Mouse (Mus musculus) limb, embryonic 15.5 days (tissue): ENCODE results near the gene Phlda1. TPM values are rescaled to one million over a fixed set of nuclear protein-coding genes. Genes with fewer than 3 reads are reported as not detected.

Experiments
- ATAC-seq: fragments of 200-750 bp; cut with Nextera tagmentation; 2 replicates; pipeline ENCODE4 v1.8.0; 2017; ENCODE audit warnings: low read depth, moderate TSS enrichment; ENCODE audit not compliant: insufficient number of reproducible peaks, low FRiP score, low TSS enrichment
- H3K27ac ChIP-seq: fragments of 300-500 bp; sonication (generic); 2 replicates; pipeline ENCODE4 v1.5.1; 2015; ENCODE audit warnings: moderate library complexity, mild to moderate bottlenecking, inconsistent platforms
- H3K27me3 ChIP-seq: fragments of 300-500 bp; sonication (generic); 2 replicates; pipeline ENCODE4 v1.6.1; 2015; ENCODE audit warnings: inconsistent platforms
- H3K36me3 ChIP-seq: fragments of 300-500 bp; sonication (generic); 2 replicates; pipeline ENCODE4 v1.6.1; 2015; ENCODE audit warnings: inconsistent platforms
- H3K4me1 ChIP-seq: fragments of 300-500 bp; sonication (generic); 2 replicates; pipeline ENCODE4 v1.6.1; 2015; ENCODE audit warnings: inconsistent platforms
- H3K4me2 ChIP-seq: fragments of 300-500 bp; sonication (generic); 2 replicates; pipeline ENCODE4 v1.6.1; 2015; ENCODE audit warnings: mild to moderate bottlenecking, inconsistent platforms
- H3K4me3 ChIP-seq: fragments of 300-500 bp; sonication (generic); 2 replicates; pipeline ENCODE4 v1.5.1; 2015; ENCODE audit warnings: mild to moderate bottlenecking, inconsistent platforms
- H3K9ac ChIP-seq: fragments of 300-500 bp; sonication (generic); 2 replicates; pipeline ENCODE4 v1.6.1; 2015; ENCODE audit warnings: inconsistent platforms
- H3K9me3 ChIP-seq: fragments of 300-500 bp; sonication (generic); 2 replicates; pipeline ENCODE4 v1.6.1; 2016; ENCODE audit warnings: inconsistent platforms
- WGBS: fragments of 180-500 bp; shearing (Covaris S2); methylation state at CpG from one replicate; pipeline ENCODE4 v1.1.7; 2015; 5-methylcytosine and 5-hydroxymethylcytosine counted together
- polyA plus RNA-seq: library from polyadenylated mRNA; unstranded; fragments of >200 nt; fragmentation: Nextera tagmentation; extraction: Ambion mirVana; gene quantifications from 2 replicates; pipeline ENCODE4 v1.2.1, GENCODE M21; 2015

Phlda1 gene
- polyA plus RNA-seq, 1 experiment from 2014 or later, result 32.1 TPM

- Histone ChIP-seq H3K36me3 (no peaks in the 10 kb centered on the region), H3K4me1 (peaks cover 33% of the 10 kb centered on the region), H3K4me3 (no peak overlapping the region), H3K27me3 (no peaks in the 10 kb centered on the region), H3K27ac (no peak overlapping the region), H3K9me3 (no peaks in the 10 kb centered on the region), H3K4me2 (peak overlapping the region; percentile 4; the same call in 1 of the 2 replicates), H3K9ac (no peak overlapping the region)
- no peak for ATAC-seq
- 68% methylated on average over 19 of the region's 19 CpGs for WGBS
Observed at GRCm38 (mm10) chr10:111537410-111537809, 31.3 kb downstream of the Phlda1 start.

DNA sequence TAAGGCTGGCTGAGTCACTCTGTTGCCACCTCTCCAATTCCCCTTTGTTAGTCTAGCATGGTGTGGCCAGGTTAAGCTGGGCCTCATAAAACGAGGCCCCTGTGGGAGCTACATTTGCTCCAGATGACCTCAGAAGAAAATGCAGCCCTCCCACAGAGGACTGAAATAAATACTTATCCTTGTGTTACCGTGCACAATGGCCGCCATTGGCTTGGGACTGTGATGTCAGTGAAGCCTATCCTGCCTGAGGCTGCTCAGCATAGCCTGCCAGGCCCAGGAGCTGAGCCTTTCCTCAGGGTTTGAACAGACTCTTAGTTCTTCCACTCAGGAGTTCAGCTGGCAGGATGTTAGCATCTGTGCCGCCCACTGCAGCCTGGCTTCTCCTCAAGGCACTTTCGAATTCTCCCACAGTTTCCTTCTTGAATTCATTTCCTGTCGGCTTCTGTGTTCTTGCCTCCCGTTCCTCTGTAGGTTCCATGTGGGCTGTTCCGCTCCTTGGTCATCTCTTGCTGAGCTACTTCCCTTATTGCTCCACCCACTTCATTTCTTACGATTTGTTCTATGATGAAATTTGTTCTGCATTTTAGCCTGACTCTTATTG is 33.7 kb downstream of the Phlda1 start:
- WGBS, result 15% methylated on average over 9 of the region's 9 CpGs
- H3K9ac ChIP-seq, result no peak overlapping the region
- no peaks in the 10 kb centered on the region for H3K9me3 ChIP-seq
- H3K4me1 ChIP-seq, result peaks cover 36% of the 10 kb centered on the region
- no peaks in the 10 kb centered on the region for H3K27me3 ChIP-seq
- no peaks in the 10 kb centered on the region for H3K36me3 ChIP-seq
- H3K4me2 ChIP-seq, result 0 out of 2 replicates have a peak overlapping the region, but pooled peaks have one; percentile 8
- ATAC-seq, result peak; percentile 76
- peak overlapping the region; percentile 82 for H3K27ac ChIP-seq
- no peak overlapping the region for H3K4me3 ChIP-seq

- Histone ChIP-seq H3K27ac (no peak overlapping the region; the same call in 1 of the 2 replicates), H3K4me3 (no peak overlapping the region), H3K4me1 (peaks cover 36% of the 10 kb centered on the region), H3K4me2 (no peak overlapping the region), H3K9me3 (no peaks in the 10 kb centered on the region), H3K36me3 (no peaks in the 10 kb centered on the region), H3K27me3 (no peaks in the 10 kb centered on the region), H3K9ac (no peak overlapping the region)
- 91% methylated on average over 9 of the region's 9 CpGs for WGBS
- ATAC-seq, result no peak
Observed at GRCm38 (mm10) chr10:111540678-111541077, 34.6 kb downstream of the Phlda1 start.

- Histone ChIP-seq H3K9ac (no peak overlapping the region), H3K27ac (no peak overlapping the region), H3K4me1 (peaks cover 35% of the 10 kb centered on the region), H3K27me3 (no peaks in the 10 kb centered on the region), H3K4me2 (no peak overlapping the region), H3K4me3 (no peak overlapping the region), H3K36me3 (no peaks in the 10 kb centered on the region), H3K9me3 (no peaks in the 10 kb centered on the region)
- no peak for ATAC-seq
- WGBS, result 75% methylated on average over 7 of the region's 7 CpGs
Observed at GRCm38 (mm10) chr10:111543106-111543505, 37.0 kb downstream of the Phlda1 start.

DNA sequence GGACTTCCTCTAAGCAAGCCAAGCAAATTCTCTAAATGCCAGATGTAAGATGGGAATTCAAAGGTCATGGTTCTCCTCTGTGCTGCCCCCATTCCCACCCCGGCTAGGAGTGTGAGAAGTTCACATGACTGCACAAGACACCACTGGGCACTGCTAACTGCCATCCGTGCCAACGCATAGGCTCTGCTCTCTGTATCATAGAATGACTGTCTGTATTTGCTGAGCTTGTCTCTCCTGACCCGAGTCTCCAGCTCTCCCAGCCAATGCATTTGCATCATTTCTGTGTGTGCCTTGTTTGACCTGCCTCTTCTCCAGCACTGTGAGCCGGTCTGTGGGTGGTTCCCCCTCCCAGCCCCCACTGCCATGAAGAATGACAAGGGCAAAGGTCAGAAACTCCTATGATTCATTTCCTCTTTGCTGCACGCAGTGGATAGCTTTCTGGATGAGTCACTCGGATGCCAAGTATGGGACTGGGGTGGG is 37.7 kb downstream of the Phlda1 start:
- no peak for ATAC-seq
- H3K4me2 ChIP-seq, result no peak overlapping the region
- H3K9ac ChIP-seq, result no peak overlapping the region
- H3K27ac ChIP-seq, result no peak overlapping the region
- H3K4me1 ChIP-seq, result peaks cover 28% of the 10 kb centered on the region
- H3K27me3 ChIP-seq, result no peaks in the 10 kb centered on the region
- no peaks in the 10 kb centered on the region for H3K36me3 ChIP-seq
- H3K9me3 ChIP-seq, result no peaks in the 10 kb centered on the region
- H3K4me3 ChIP-seq, result no peak overlapping the region
- 42% methylated on average over 7 of the region's 7 CpGs for WGBS

GRCm38 (mm10) chr10:111544311-111544710 is 38.2 kb downstream of the Phlda1 start:
- Histone ChIP-seq H3K4me1 (peaks cover 23% of the 10 kb centered on the region), H3K4me2 (no peak overlapping the region), H3K9me3 (no peaks in the 10 kb centered on the region), H3K4me3 (no peak overlapping the region), H3K27me3 (no peaks in the 10 kb centered on the region), H3K27ac (no peak overlapping the region), H3K36me3 (no peaks in the 10 kb centered on the region), H3K9ac (no peak overlapping the region)
- 75% methylated on average over 4 of the region's 4 CpGs for WGBS
- ATAC-seq, result no peak

- Histone ChIP-seq H3K9me3 (no peaks in the 10 kb centered on the region), H3K27me3 (no peaks in the 10 kb centered on the region), H3K27ac (no peak overlapping the region), H3K4me1 (peaks cover 18% of the 10 kb centered on the region), H3K9ac (no peak overlapping the region), H3K4me3 (no peak overlapping the region), H3K36me3 (no peaks in the 10 kb centered on the region), H3K4me2 (no peak overlapping the region)
- WGBS, result 66% methylated on average over 4 of the region's 4 CpGs
- no peak for ATAC-seq
Observed at GRCm38 (mm10) chr10:111545648-111546047, 39.6 kb downstream of the Phlda1 start.

DNA sequence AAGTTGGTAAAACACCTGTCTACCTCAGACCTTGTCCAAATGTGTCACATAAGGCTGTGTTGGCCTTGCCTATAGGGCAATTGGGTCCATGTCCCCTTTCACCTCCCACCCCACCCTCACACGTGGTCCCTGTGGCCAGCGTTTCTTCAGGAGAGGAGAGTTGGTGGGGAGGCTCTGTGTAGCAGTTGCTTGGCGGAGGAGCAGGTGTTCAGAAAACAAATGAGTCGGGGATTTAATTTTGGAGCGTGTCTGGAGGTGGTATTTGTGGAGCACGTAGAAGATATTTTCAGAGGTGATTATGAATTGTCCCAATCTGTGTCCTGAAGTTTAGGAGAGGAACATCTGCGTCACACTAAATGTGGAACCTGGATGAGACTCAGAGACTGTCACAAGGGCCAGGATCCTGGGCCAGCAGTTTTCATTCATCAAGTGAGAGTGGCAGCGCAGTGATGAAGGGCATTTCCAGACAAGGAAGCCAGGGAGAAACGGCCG is 41.8 kb downstream of the Phlda1 start:
- H3K4me3 ChIP-seq, result no peak overlapping the region
- ATAC-seq, result no peak
- no peaks in the 10 kb centered on the region for H3K27me3 ChIP-seq
- no peaks in the 10 kb centered on the region for H3K36me3 ChIP-seq
- no peak overlapping the region for H3K9ac ChIP-seq
- H3K27ac ChIP-seq, result no peak overlapping the region
- H3K4me2 ChIP-seq, result no peak overlapping the region
- H3K9me3 ChIP-seq, result no peaks in the 10 kb centered on the region
- WGBS, result 61% methylated on average over 10 of the region's 10 CpGs
- H3K4me1 ChIP-seq, result peaks cover 23% of the 10 kb centered on the region

DNA sequence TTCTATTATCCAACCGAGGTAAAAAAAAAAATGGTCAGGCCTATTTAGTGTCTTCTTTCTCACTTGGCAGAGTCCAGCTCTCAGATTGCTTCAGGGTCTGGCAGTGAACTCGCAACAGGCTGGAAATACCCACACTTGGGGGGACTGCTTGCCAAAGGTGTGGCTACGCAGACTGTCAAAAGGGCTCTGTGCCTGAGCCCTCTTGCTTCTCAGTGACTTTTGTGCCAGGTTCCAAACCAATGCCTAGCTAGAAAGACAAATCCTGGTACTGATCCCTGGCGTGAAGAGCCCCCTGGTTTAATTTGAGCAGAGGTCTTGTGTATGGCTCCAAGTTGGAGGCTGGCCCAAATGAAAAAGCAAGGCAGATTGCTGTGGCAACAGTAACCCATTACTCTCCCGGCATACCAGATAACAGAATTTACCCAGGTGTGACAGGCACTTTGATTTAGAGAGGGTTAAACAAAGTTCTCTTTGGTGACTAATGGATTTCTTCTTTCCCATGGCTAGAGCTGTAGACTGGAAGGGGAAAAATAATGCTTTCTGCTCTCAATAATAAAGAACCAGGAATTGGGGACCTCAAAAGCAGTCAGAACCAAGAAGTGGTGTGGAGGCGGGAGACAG is 44.1 kb downstream of the Phlda1 start:
- 38% methylated on average over 6 of the region's 6 CpGs for WGBS
- peak overlapping the region; percentile 30; the same call in 1 of the 2 replicates for H3K27ac ChIP-seq

GRCm38 (mm10) chr10:111553695-111554094 is 47.6 kb downstream of the Phlda1 start:
- H3K4me3 ChIP-seq, result no peak overlapping the region
- no peak overlapping the region for H3K9ac ChIP-seq
- no peak overlapping the region for H3K4me2 ChIP-seq
- H3K9me3 ChIP-seq, result no peaks in the 10 kb centered on the region
- no peaks in the 10 kb centered on the region for H3K36me3 ChIP-seq
- peaks cover 28% of the 10 kb centered on the region for H3K4me1 ChIP-seq
- WGBS, result 17% methylated on average over 7 of the region's 7 CpGs
- H3K27ac ChIP-seq, result peak overlapping the region; percentile 50; the same call in 1 of the 2 replicates
- H3K27me3 ChIP-seq, result no peaks in the 10 kb centered on the region
- ATAC-seq, result peak; percentile 48; the same call in 1 of the 2 replicates

More for the DNA sequence above, 44.1 kb downstream of the Phlda1 start:
- no peak overlapping the region for H3K4me2 ChIP-seq
- H3K4me1 ChIP-seq, result peaks cover 29% of the 10 kb centered on the region
- H3K27me3 ChIP-seq, result no peaks in the 10 kb centered on the region
- ATAC-seq, result no peak
- H3K9ac ChIP-seq, result no peak overlapping the region
- H3K4me3 ChIP-seq, result no peak overlapping the region
- H3K9me3 ChIP-seq, result no peaks in the 10 kb centered on the region
- H3K36me3 ChIP-seq, result no peaks in the 10 kb centered on the region

- H3K36me3 ChIP-seq, result no peaks in the 10 kb centered on the region
- H3K9me3 ChIP-seq, result no peaks in the 10 kb centered on the region
- H3K4me2 ChIP-seq, result no peak overlapping the region
- H3K27me3 ChIP-seq, result no peaks in the 10 kb centered on the region
- WGBS, result 67% methylated on average over 5 of the region's 5 CpGs
- ATAC-seq, result no peak
- H3K9ac ChIP-seq, result no peak overlapping the region
- no peak overlapping the region for H3K4me3 ChIP-seq
- H3K4me1 ChIP-seq, result peaks cover 36% of the 10 kb centered on the region
- H3K27ac ChIP-seq, result no peak overlapping the region
Observed at GRCm38 (mm10) chr10:111554651-111555050, 48.6 kb downstream of the Phlda1 start.

GRCm38 (mm10) chr10:111558211-111558610 is 52.1 kb downstream of the Phlda1 start:
- peaks cover 26% of the 10 kb centered on the region for H3K4me1 ChIP-seq
- H3K27me3 ChIP-seq, result no peaks in the 10 kb centered on the region
- no peaks in the 10 kb centered on the region for H3K9me3 ChIP-seq
- H3K9ac ChIP-seq, result no peak overlapping the region
- no peak overlapping the region for H3K4me2 ChIP-seq
- no peak for ATAC-seq
- H3K27ac ChIP-seq, result no peak overlapping the region
- no peak overlapping the region for H3K4me3 ChIP-seq
- H3K36me3 ChIP-seq, result no peaks in the 10 kb centered on the region
- WGBS, result 75% methylated on average over 5 of the region's 5 CpGs
